Mouse (Mus musculus) MEL (cell line): ENCODE measurements at regions not wholly inside any gene's neighbourhood (a gene's known extent, or its start where the extent isn't known, plus 50 kb on each side); places are given as distances from the start of the nearest gene placed in this dataset.

Experiments used
- DNase-seq: peaks from one replicate; pipeline ENCODE4 v3.0.0; 2011; ENCODE audit warnings: low read depth, low spot score
- H3K27ac ChIP-seq: 2 replicates; pipeline ENCODE4 v1.5.1; 2012; ENCODE audit warnings: low read depth, mild to moderate bottlenecking, control low read depth, low read length, moderate library complexity; ENCODE audit not compliant: control insufficient read depth
- H3K27me3 ChIP-seq, 2 experiments: fragments of 150-350 bp in 1 of 2; sonication (generic) in 1 of 2; 2 replicates each; pipeline ENCODE4 v1.6.1; 2012; ENCODE audit warnings: low read length in 2 of 2, mild to moderate bottlenecking in 2 of 2, improper control_type of control experiment in 1 of 2, moderate library complexity in 1 of 2; ENCODE audit not compliant: insufficient read depth in 2 of 2, control insufficient read depth in 1 of 2
- H3K36me3 ChIP-seq, 2 experiments: 2 replicates each; pipeline ENCODE4 v1.6.1; 2012 to 2014; ENCODE audit warnings: low read length in 2 of 2, improper control_type of control experiment in 1 of 2, inconsistent platforms in 1 of 2, mild to moderate bottlenecking in 1 of 2; ENCODE audit not compliant: insufficient read depth in 2 of 2, control insufficient read depth in 1 of 2
- H3K4me1 ChIP-seq, 2 experiments: fragments of 150-350 bp in 1 of 2; sonication (generic) in 1 of 2; 2 replicates each; pipeline ENCODE4 v1.6.1; 2012; ENCODE audit warnings: low read length in 2 of 2, improper control_type of control experiment in 1 of 2, mild to moderate bottlenecking in 1 of 2; ENCODE audit not compliant: insufficient read depth in 2 of 2, control insufficient read depth in 1 of 2
- H3K4me3 ChIP-seq, 2 experiments: fragments of 150-350 bp in 1 of 2; sonication (generic) in 1 of 2; 2 replicates each; pipeline ENCODE4 v1.5.1; 2012; ENCODE audit warnings: low read depth in 2 of 2, low read length in 2 of 2, mild to moderate bottlenecking in 2 of 2, moderate library complexity in 2 of 2, control low read depth in 1 of 2, improper control_type of control experiment in 1 of 2; ENCODE audit not compliant: control insufficient read depth in 1 of 2, insufficient read depth in 1 of 2
- H3K79me2 ChIP-seq: 2 replicates; pipeline ENCODE4 v1.6.1; 2012; ENCODE audit warnings: mild to moderate bottlenecking, low read length, moderate library complexity; ENCODE audit not compliant: control insufficient read depth, poor library complexity, insufficient read depth
- H3K9ac ChIP-seq: 2 replicates; pipeline ENCODE4 v1.6.1; 2012; ENCODE audit warnings: low read depth, mild to moderate bottlenecking, control low read depth, low read length, moderate library complexity; ENCODE audit not compliant: control insufficient read depth, poor library complexity, severe bottlenecking
- H3K9me3 ChIP-seq: fragments of 150-350 bp; sonication (generic); replicated peaks from 2 replicates; pipeline ENCODE4 v1.6.1; 2012; ENCODE audit warnings: mild to moderate bottlenecking, low read length, improper control_type of control experiment, moderate library complexity; ENCODE audit not compliant: insufficient read depth
- BHLHE40 ChIP-seq: IDR thresholded peaks from 2 replicates; pipeline ENCODE4 v1.6.1; 2012; ENCODE audit warnings: low read depth, mild to moderate bottlenecking, inconsistent platforms, low read length, improper control_type of control experiment, borderline replicate concordance
- ELF1 ChIP-seq: IDR thresholded peaks from 2 replicates; pipeline ENCODE4 v1.6.1; 2014; ENCODE audit warnings: low read depth, mild to moderate bottlenecking, inconsistent platforms, low read length, improper control_type of control experiment, moderate library complexity
- EP300 ChIP-seq, 2 experiments: IDR thresholded peaks; 2 replicates each; pipeline ENCODE4 v1.6.1; 2011; ENCODE audit warnings: improper control_type of control experiment in 2 of 2, low read length in 2 of 2, low read depth in 1 of 2, mild to moderate bottlenecking in 1 of 2
- GABPA ChIP-seq: IDR thresholded peaks from 2 replicates; pipeline ENCODE4 v1.6.1; 2012; ENCODE audit warnings: low read depth, mild to moderate bottlenecking, inconsistent platforms, low read length, improper control_type of control experiment, moderate library complexity
- KAT2A ChIP-seq: conservative IDR thresholded peaks from 2 replicates; pipeline ENCODE4 v1.6.1; 2012; ENCODE audit warnings: low read depth, low read length, improper control_type of control experiment, inconsistent platforms
- MAX ChIP-seq: IDR thresholded peaks from 2 replicates; pipeline ENCODE4 v1.6.1; 2011; ENCODE audit warnings: low read length, improper control_type of control experiment
- MAZ ChIP-seq: IDR thresholded peaks from 2 replicates; pipeline ENCODE4 v1.6.1; 2012; ENCODE audit warnings: low read depth, mild to moderate bottlenecking, inconsistent platforms, low read length, improper control_type of control experiment
- MYC ChIP-seq: IDR thresholded peaks from 2 replicates; pipeline ENCODE4 v1.6.1; 2011; ENCODE audit warnings: low read depth, mild to moderate bottlenecking, low read length, improper control_type of control experiment, moderate library complexity
- POLR2AphosphoS2 ChIP-seq: IDR thresholded peaks from 2 replicates; pipeline ENCODE4 v1.6.1; 2011; ENCODE audit warnings: low read length, improper control_type of control experiment
- POLR2AphosphoS5 ChIP-seq: IDR thresholded peaks from 2 replicates; pipeline ENCODE4 v1.6.1; 2012; ENCODE audit warnings: low read depth, borderline replicate concordance, mild to moderate bottlenecking, inconsistent platforms, low read length, moderate library complexity, mixed read lengths
- RCOR1 ChIP-seq: IDR thresholded peaks from 2 replicates; pipeline ENCODE4 v1.6.1; 2012; ENCODE audit warnings: low read depth, mild to moderate bottlenecking, inconsistent platforms, low read length, improper control_type of control experiment
- SIN3A ChIP-seq: IDR thresholded peaks from 2 replicates; pipeline ENCODE4 v1.6.1; 2012; ENCODE audit warnings: low read length, improper control_type of control experiment, inconsistent platforms
- SMC3 ChIP-seq: IDR thresholded peaks from 2 replicates; pipeline ENCODE4 v1.6.1; 2011; ENCODE audit warnings: low read depth, low read length, improper control_type of control experiment
- TBP ChIP-seq: IDR thresholded peaks from 2 replicates; pipeline ENCODE4 v1.8.0; 2011; ENCODE audit warnings: low read depth, low read length, improper control_type of control experiment
- UBTF ChIP-seq: IDR thresholded peaks from 2 replicates; pipeline ENCODE4 v1.6.1; 2012; ENCODE audit warnings: low read depth, mild to moderate bottlenecking, inconsistent platforms, low read length, improper control_type of control experiment, moderate library complexity, borderline replicate concordance; ENCODE audit not compliant: insufficient read depth
- USF1 ChIP-seq: IDR thresholded peaks from 2 replicates; pipeline ENCODE4 v1.6.1; 2014; ENCODE audit warnings: low read depth, mild to moderate bottlenecking, inconsistent platforms, low read length, improper control_type of control experiment, moderate library complexity
- USF2 ChIP-seq, 2 experiments: IDR thresholded peaks; 2 replicates each; pipeline ENCODE4 v1.6.1; 2011 to 2012; ENCODE audit warnings: improper control_type of control experiment in 2 of 2, low read length in 2 of 2, borderline replicate concordance in 1 of 2, inconsistent platforms in 1 of 2, low read depth in 1 of 2, mild to moderate bottlenecking in 1 of 2; ENCODE audit not compliant: insufficient read depth in 1 of 2
- ZKSCAN1 ChIP-seq: IDR thresholded peaks from 2 replicates; pipeline ENCODE4 v1.6.1; 2012; ENCODE audit warnings: low read depth, mild to moderate bottlenecking, inconsistent platforms, low read length, improper control_type of control experiment, moderate library complexity
- ZMIZ1 ChIP-seq: IDR thresholded peaks from 2 replicates; pipeline ENCODE4 v1.6.1; 2012; ENCODE audit warnings: low read depth, mild to moderate bottlenecking, inconsistent platforms, low read length, improper control_type of control experiment, moderate library complexity
- ZNF384 ChIP-seq: IDR thresholded peaks from 2 replicates; pipeline ENCODE4 v1.6.1; 2012; ENCODE audit warnings: low read depth, mild to moderate bottlenecking, inconsistent platforms, low read length, improper control_type of control experiment

DNA sequence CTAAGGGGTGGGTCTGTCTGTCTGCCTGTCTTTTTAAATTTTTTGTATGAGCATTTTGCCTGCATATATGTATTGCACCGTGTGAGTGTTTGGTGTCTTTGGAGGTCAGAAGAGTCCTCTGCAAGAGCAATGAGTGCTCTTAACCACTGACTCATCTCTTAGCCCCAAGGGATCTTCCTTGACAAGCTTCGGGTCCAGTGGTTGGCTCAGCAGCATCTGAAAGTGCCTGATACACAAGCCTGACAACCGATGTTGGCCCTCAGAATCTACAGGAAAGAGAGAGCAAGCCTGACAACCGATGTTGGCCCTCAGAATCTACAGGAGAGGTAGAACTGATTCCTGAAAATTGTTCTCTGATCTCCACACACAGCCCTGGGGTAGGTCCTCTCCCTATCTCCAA, 110.7 kb upstream of the Teddm2 start:
- DNase-seq = no peak
- H3K36me3 ChIP-seq = no peaks in the 10 kb centered on the region
- H3K27me3 ChIP-seq = no peaks in the 10 kb centered on the region
- H3K9me3 ChIP-seq = no peaks in the 10 kb centered on the region
- no peaks in the 10 kb centered on the region for H3K4me1 ChIP-seq
- no peak overlapping the region for H3K4me3 ChIP-seq
- no peak overlapping the region for H3K9ac ChIP-seq
- no peak overlapping the region for H3K27ac ChIP-seq
- TF ChIP-seq MAX (no peak), UBTF (no peak), RCOR1 (no peak), USF1 (no peak), KAT2A (no peak), ELF1 (no peak), ZKSCAN1 (no peak), GABPA (no peak), SMC3 (no peak), POLR2AphosphoS5 (no peak)
- no peaks in the 10 kb centered on the region for H3K79me2 ChIP-seq

- no peak overlapping the region for H3K27ac ChIP-seq
- H3K9me3 ChIP-seq = no peaks in the 10 kb centered on the region
- TF ChIP-seq POLR2AphosphoS2 (no peak), ELF1 (no peak), TBP (no peak), MAX (no peak), EP300 (IDR thresholded peaks at IDR 0.05; ENCODE audit: low read depth in 1 of 2, low read length in 2 of 2) (no peak), SIN3A (no peak), ZKSCAN1 (no peak), SMC3 (no peak), MAZ (no peak), KAT2A (no peak), ZMIZ1 (no peak), RCOR1 (no peak), USF2 (IDR thresholded peaks at IDR 0.05; ENCODE audit: borderline replicate concordance in 1 of 2, insufficient read depth in 1 of 2, low read depth in 1 of 2, low read length in 2 of 2) (no peak), BHLHE40 (no peak), ZNF384 (no peak), MYC (no peak)
- no peak for DNase-seq
- no peak overlapping the region for H3K4me3 ChIP-seq
- H3K9ac ChIP-seq = no peak overlapping the region
- H3K79me2 ChIP-seq = no peaks in the 10 kb centered on the region
- H3K27me3 ChIP-seq = no peaks in the 10 kb centered on the region
- H3K4me1 ChIP-seq = no peaks in the 10 kb centered on the region
- H3K36me3 ChIP-seq = no peaks in the 10 kb centered on the region
Measured at GRCm38 (mm10) chr1:154016516-154016915, 116.5 kb upstream of the Teddm2 start.
